Mouse (Mus musculus): Measurements from ENCODE around the gene Atp1a1. TPM values are rescaled to one million over a fixed set of nuclear protein-coding genes. Genes with fewer than 3 reads are reported as not detected.

Atp1a1 gene
- polyA plus RNA-seq, 1 experiment from 2014 or later, result 270 TPM

DNA sequence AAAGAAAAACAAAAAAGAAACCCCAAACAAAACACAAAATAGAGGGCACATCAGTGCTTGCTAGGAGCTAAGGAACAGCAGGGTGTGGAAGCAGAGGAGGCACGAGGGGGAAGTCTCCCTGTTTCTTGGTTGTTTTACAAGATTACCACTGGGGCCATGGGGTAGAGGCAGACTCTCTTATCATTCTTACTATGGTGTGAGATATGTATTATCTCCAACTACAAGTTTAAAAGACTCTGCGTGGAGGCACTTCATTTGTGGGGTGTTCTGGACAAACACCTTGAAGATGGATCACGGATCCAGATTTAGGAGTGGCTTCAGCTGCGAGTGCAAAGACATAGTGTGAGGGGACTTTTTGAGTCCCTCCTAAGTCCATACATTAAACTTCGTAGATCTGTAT is 54.7 kb downstream of the Atp1a1 start:
- Histone ChIP-seq H3K4me2 (no peak overlapping the region), H3K9ac (no peak overlapping the region), H3K27ac (no peak overlapping the region), H3K27me3 (no peaks in the 10 kb centered on the region), H3K4me1 (replicated peaks) (peaks cover 30% of the 10 kb centered on the region), H3K9me3 (replicated peaks) (no peaks in the 10 kb centered on the region), H3K4me3 (no peak overlapping the region), H3K36me3 (no peaks in the 10 kb centered on the region)
- no peak for ATAC-seq (replicated peaks; ENCODE audit: insufficient number of reproducible peaks, insufficient read depth, low FRiP score, low read depth)
- 65% methylated on average over 5 of the region's 5 CpGs for WGBS

DNA sequence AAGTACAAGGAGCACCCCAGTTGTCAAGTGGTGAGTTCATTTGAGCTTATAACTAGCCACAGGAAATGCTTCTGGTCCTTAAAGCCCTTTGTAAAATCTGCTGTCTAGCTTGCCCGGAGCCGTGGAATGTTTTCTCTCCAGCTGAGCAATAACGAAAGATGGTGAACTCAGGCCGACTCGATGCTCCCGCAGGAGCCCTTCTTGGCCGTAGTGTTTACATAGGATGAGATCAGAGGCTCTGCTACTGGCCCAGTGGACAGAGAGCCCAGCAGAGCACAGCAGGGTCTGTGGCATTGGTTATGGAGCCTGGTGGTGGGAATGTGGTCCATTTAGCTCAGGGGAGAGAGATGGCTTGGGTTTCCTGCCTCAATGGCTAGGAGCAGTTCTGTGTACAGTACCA is 60.4 kb downstream of the Atp1a1 start:
- no peak overlapping the region for H3K4me2 ChIP-seq
- no peaks in the 10 kb centered on the region for H3K27me3 ChIP-seq
- no peak overlapping the region for H3K9ac ChIP-seq
- no peak overlapping the region for H3K4me3 ChIP-seq
- no peak for ATAC-seq (replicated peaks; ENCODE audit: insufficient number of reproducible peaks, insufficient read depth, low FRiP score, low read depth)
- no peak overlapping the region for H3K27ac ChIP-seq
- H3K36me3 ChIP-seq, result no peaks in the 10 kb centered on the region
- no peaks in the 10 kb centered on the region for H3K9me3 ChIP-seq (replicated peaks)
- WGBS, result 26% methylated on average over 7 of the region's 7 CpGs
- H3K4me1 ChIP-seq (replicated peaks), result no peaks in the 10 kb centered on the region

DNA sequence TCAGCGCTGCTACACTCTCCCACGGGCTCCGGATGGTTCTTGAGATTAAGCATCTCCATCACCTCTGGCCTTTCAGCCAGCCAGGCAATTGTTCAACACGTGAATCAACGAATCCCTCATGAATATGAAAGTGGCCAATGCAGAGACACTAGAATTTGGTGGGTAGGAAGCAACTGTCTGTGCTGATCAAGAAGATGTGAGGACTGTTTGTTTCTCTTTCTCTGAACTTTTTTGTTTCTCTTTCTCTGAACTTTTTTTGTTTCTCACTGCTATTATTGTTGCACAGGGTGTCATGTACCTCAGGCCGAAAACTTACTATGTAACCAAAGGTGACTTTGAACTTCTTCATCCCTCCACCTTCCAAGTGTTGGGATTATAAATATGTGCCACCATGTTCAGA is 62.9 kb downstream of the Atp1a1 start:
- H3K9ac ChIP-seq, result no peak overlapping the region
- no peak overlapping the region for H3K4me3 ChIP-seq
- H3K27me3 ChIP-seq, result no peaks in the 10 kb centered on the region
- ATAC-seq (replicated peaks; ENCODE audit: insufficient number of reproducible peaks, insufficient read depth, low FRiP score, low read depth), result no peak
- H3K36me3 ChIP-seq, result no peaks in the 10 kb centered on the region
- H3K27ac ChIP-seq, result no peak overlapping the region
- WGBS, result 63% methylated on average over 6 of the region's 6 CpGs
- H3K4me1 ChIP-seq (replicated peaks), result no peaks in the 10 kb centered on the region; the same call in 1 of the 2 replicates
- H3K9me3 ChIP-seq (replicated peaks), result no peaks in the 10 kb centered on the region
- no peak overlapping the region for H3K4me2 ChIP-seq

DNA sequence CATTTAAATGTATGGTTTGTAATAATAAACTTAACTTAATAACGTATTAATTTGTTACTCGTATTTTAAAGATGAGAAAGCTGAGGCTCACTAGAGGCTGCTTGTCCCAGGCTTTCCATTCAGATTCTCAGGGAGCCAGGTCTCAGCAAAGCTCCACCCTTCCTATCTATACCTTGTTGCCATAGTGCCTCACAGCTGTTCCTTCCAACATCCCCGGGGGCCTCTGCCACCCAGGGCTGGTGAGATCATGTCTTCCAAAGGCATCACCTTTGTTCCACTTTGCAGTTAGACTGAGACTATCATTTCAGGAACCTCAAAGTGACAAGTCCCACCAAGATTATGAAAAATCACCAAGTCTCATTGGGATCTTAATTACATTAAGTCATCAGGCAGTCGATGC is 63.9 kb downstream of the Atp1a1 start:
- H3K4me3 ChIP-seq, result no peak overlapping the region
- H3K27ac ChIP-seq, result no peak overlapping the region
- H3K36me3 ChIP-seq, result no peaks in the 10 kb centered on the region
- H3K27me3 ChIP-seq, result no peaks in the 10 kb centered on the region
- H3K9ac ChIP-seq, result no peak overlapping the region
- no peaks in the 10 kb centered on the region for H3K9me3 ChIP-seq (replicated peaks)
- peaks cover 9% of the 10 kb centered on the region for H3K4me1 ChIP-seq (replicated peaks)
- ATAC-seq (replicated peaks; ENCODE audit: insufficient number of reproducible peaks, insufficient read depth, low FRiP score, low read depth), result no peak
- 68% methylated on average over 4 of the region's 4 CpGs for WGBS
- H3K4me2 ChIP-seq, result no peak overlapping the region

DNA sequence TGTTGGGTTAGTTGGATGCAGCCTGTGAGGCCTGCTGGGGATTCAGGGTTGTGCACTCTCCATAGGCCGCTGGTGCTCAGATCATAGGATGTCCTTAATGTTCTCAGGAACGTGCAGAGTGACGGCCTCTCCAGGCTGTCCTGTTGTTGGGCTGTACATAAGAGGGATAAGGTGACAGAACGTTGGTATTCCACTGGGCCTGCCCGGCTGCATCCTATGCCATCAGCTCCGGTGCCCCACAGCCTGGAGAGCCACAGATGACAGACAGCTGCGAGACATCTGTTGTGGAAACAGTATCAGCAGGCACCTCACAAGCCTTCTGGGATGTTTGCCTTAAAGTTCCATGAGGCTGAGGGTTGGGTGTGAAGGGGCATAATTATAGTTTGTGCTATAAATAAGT is 68.2 kb downstream of the Atp1a1 start:
- peak; percentile 74 for ATAC-seq (replicated peaks; ENCODE audit: insufficient number of reproducible peaks, insufficient read depth, low FRiP score, low read depth)
- Histone ChIP-seq H3K4me2 (no peak overlapping the region), H3K27ac (peak overlapping the region; percentile 67), H3K4me1 (replicated peaks) (peaks cover 9% of the 10 kb centered on the region), H3K9ac (no peak overlapping the region), H3K27me3 (no peaks in the 10 kb centered on the region), H3K36me3 (no peaks in the 10 kb centered on the region), H3K9me3 (replicated peaks) (no peaks in the 10 kb centered on the region), H3K4me3 (no peak overlapping the region)
- 46% methylated on average over 7 of the region's 7 CpGs for WGBS

DNA sequence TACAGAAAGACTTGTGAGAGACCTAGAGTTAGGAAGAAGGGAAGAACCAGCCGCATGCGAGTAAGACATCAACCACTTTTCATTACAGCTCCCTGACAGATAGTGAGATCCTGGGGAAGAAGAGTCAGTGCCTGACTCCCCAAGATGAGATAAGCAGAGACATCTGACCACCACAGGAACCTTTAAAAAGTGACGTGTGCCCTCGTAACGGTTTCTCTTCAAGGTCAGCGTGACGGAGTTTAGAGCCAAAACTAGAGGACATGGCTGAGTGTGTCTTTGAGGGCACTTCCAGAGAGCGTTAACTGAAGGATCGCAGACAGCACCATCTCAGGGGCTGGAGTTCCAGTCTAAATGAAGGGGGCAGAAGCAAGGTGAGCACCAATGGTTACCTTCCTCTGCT is 70.2 kb downstream of the Atp1a1 start:
- no peak overlapping the region for H3K4me2 ChIP-seq
- H3K27me3 ChIP-seq, result no peaks in the 10 kb centered on the region
- no peak overlapping the region for H3K9ac ChIP-seq
- H3K36me3 ChIP-seq, result no peaks in the 10 kb centered on the region
- no peak overlapping the region for H3K27ac ChIP-seq
- peaks cover 20% of the 10 kb centered on the region for H3K4me1 ChIP-seq (replicated peaks)
- no peaks in the 10 kb centered on the region for H3K9me3 ChIP-seq (replicated peaks)
- WGBS, result 60% methylated on average over 9 of the region's 9 CpGs
- ATAC-seq (replicated peaks; ENCODE audit: insufficient number of reproducible peaks, insufficient read depth, low FRiP score, low read depth), result no peak
- no peak overlapping the region for H3K4me3 ChIP-seq

DNA sequence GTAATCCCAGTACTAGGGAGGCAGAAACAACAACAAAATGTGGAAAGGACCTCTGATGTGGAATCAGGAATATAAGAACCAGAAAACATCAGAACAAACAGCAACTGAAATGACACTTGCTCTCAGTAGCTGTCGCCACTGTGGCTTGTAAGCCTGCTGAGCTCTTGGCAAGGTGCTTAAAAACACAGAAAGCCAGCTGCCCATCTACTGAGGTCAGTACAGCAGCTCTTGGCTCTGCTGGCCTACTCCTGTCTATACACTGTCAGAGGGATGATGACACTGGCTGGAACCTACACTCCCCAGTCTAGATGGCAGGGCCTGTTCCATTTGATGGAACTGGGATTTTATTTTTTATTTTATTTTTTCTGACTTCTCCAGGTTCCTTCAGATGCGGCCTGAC is 71.1 kb downstream of the Atp1a1 start:
- no peak overlapping the region for H3K9ac ChIP-seq
- H3K36me3 ChIP-seq, result no peaks in the 10 kb centered on the region
- no peak overlapping the region for H3K27ac ChIP-seq
- 69% methylated on average over 2 of the region's 2 CpGs for WGBS
- no peak overlapping the region for H3K4me3 ChIP-seq
- no peaks in the 10 kb centered on the region for H3K27me3 ChIP-seq
- ATAC-seq (replicated peaks; ENCODE audit: insufficient number of reproducible peaks, insufficient read depth, low FRiP score, low read depth), result no peak
- peaks cover 26% of the 10 kb centered on the region for H3K4me1 ChIP-seq (replicated peaks)
- no peaks in the 10 kb centered on the region for H3K9me3 ChIP-seq (replicated peaks)
- no peak overlapping the region for H3K4me2 ChIP-seq

DNA sequence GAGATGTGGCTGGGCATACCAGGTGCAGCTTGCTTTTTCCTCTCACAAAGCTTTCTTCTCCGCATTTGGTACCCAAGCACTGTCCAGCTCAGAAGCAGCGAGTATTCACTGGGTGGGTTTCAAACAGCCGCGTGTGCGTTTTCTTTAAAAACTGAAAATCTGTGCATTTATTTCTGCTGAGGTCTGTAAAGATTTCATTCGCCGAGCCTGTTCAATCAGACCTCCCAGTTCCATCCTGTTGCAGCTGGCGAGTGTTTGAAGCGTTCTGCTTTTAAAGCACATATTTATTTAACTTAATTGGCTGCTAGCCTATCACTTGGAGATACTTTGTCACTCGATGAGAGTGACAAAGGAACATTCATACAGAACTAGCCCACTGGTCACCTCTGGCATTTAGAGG is 73.6 kb downstream of the Atp1a1 start:
- no peaks in the 10 kb centered on the region for H3K9me3 ChIP-seq (replicated peaks)
- no peak overlapping the region for H3K4me2 ChIP-seq
- H3K36me3 ChIP-seq, result no peaks in the 10 kb centered on the region
- H3K9ac ChIP-seq, result no peak overlapping the region
- peaks cover 26% of the 10 kb centered on the region for H3K4me1 ChIP-seq (replicated peaks)
- no peak overlapping the region for H3K4me3 ChIP-seq
- no peaks in the 10 kb centered on the region for H3K27me3 ChIP-seq
- no peak overlapping the region for H3K27ac ChIP-seq
- 53% methylated on average over 10 of the region's 10 CpGs for WGBS
- no peak for ATAC-seq (replicated peaks; ENCODE audit: insufficient number of reproducible peaks, insufficient read depth, low FRiP score, low read depth)

DNA sequence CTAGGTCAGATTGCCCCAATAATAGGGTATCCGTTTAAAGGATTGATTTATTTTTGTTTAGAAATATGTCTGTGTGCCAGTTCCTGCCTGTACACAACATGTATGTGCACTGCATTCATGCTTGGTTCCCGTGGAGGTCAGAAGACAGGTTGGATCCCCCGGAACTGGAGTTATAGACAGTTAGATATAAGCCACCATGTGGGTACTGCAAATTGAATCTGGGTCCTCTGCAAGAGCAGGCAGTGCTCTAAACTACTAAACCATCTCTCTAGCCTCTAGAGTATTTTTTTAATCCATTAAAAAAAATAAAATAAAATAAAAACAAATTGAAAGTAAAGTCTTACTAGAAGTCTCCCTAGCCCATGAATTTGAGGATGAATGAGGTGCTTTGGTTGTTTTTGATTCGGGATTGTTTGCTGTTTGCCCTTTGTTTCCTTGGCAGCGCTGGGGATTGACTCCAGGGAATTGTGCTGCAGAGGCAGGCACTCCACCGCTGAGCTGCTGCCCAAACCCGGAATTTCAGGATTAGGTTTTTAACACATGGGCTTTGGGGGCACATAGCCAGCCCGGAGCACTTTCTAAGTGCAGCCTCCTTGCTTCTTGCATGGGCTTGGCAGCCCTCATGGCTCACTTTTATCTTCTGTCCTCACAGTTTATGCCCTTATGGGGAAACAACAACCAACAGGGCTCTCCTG is 75.4 kb downstream of the Atp1a1 start:
- Histone ChIP-seq H3K27ac (peak overlapping the region; percentile 41), H3K4me2 (no peak overlapping the region)
- no peak for ATAC-seq (replicated peaks; ENCODE audit: insufficient number of reproducible peaks, insufficient read depth, low FRiP score, low read depth)

DNA sequence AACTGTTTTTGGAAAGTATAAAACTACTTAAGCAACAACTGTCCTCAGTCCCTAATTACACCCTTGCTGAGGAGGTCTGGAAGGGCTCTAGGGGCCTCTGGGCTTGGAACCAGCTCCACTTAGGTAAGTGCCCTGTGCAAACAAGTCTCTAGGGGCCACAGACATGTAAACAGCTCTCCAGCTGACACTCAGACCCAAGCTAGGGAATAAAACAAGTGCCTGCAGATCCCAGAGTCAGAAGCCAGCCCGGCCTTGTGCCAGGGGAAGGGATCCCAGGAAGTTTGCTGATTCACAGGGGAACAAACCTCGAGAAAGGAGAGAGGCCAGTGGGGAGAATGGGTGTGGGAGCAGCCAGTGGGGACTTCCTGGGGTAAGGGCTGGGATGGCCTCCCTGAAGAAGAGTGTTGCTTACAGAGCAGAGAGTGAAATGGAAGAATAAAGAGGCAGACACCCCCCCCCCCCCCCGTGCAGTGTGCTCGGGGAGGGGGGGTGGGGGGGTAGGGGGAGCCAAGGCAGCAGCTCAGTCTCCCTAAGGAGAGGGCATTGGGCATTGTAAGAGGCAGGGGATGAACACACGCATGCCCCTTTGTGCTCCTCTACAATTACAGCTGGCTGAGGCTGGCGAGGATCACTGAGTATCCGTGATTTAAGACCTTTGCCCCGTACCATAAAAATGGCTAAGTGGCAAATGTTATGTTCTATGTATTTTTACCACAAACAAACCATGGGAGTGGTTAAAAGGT is 76.2 kb downstream of the Atp1a1 start:
- WGBS, result 52% methylated on average over 7 of the region's 8 CpGs
- H3K27ac ChIP-seq, result peak overlapping the region; percentile 48
- ATAC-seq (replicated peaks; ENCODE audit: insufficient number of reproducible peaks, insufficient read depth, low FRiP score, low read depth), result no peak; the same call in 1 of the 2 replicates

More for the DNA sequence above, 75.4 kb downstream of the Atp1a1 start:
- Histone ChIP-seq H3K9me3 (replicated peaks) (no peaks in the 10 kb centered on the region), H3K4me1 (replicated peaks) (peaks cover 23% of the 10 kb centered on the region), H3K9ac (no peak overlapping the region), H3K4me3 (no peak overlapping the region), H3K27me3 (no peaks in the 10 kb centered on the region), H3K36me3 (no peaks in the 10 kb centered on the region)
- 36% methylated on average over 8 of the region's 8 CpGs for WGBS

DNA sequence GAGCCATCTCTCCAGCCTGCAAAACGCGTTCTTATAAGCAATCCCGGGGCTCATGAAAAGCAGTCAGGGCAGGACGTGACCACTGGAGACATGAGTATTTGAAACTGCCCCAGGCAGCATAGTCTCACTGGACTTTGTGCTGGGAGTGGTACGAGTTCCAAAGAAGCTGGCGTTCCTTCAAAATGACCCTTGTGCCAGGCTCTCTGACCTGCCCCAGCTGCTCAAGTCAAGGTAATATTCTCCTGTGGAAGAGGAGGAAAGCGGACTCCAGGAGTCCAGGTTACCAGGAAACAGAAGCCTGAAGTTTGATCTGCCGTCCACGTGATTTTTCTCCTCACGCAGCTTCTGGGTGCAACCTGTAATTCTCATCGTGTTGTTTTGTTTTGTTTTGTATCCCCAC is 77.9 kb downstream of the Atp1a1 start:
- no peak overlapping the region for H3K27ac ChIP-seq
- no peaks in the 10 kb centered on the region for H3K9me3 ChIP-seq (replicated peaks)
- H3K4me2 ChIP-seq, result no peak overlapping the region
- 80% methylated on average over 11 of the region's 11 CpGs for WGBS
- no peaks in the 10 kb centered on the region for H3K36me3 ChIP-seq
- H3K27me3 ChIP-seq, result no peaks in the 10 kb centered on the region
- ATAC-seq (replicated peaks; ENCODE audit: insufficient number of reproducible peaks, insufficient read depth, low FRiP score, low read depth), result no peak
- no peak overlapping the region for H3K9ac ChIP-seq
- H3K4me3 ChIP-seq, result no peak overlapping the region
- H3K4me1 ChIP-seq (replicated peaks), result peaks cover 38% of the 10 kb centered on the region

More for the DNA sequence above, 76.2 kb downstream of the Atp1a1 start:
- Histone ChIP-seq H3K27me3 (no peaks in the 10 kb centered on the region), H3K36me3 (no peaks in the 10 kb centered on the region), H3K9me3 (replicated peaks) (no peaks in the 10 kb centered on the region), H3K4me2 (no peak overlapping the region), H3K4me3 (no peak overlapping the region), H3K4me1 (replicated peaks) (peaks cover 23% of the 10 kb centered on the region), H3K9ac (no peak overlapping the region)
